Mouse (Mus musculus): ENCODE data around the gene Pcsk4.

Gene Pcsk4

DNA sequence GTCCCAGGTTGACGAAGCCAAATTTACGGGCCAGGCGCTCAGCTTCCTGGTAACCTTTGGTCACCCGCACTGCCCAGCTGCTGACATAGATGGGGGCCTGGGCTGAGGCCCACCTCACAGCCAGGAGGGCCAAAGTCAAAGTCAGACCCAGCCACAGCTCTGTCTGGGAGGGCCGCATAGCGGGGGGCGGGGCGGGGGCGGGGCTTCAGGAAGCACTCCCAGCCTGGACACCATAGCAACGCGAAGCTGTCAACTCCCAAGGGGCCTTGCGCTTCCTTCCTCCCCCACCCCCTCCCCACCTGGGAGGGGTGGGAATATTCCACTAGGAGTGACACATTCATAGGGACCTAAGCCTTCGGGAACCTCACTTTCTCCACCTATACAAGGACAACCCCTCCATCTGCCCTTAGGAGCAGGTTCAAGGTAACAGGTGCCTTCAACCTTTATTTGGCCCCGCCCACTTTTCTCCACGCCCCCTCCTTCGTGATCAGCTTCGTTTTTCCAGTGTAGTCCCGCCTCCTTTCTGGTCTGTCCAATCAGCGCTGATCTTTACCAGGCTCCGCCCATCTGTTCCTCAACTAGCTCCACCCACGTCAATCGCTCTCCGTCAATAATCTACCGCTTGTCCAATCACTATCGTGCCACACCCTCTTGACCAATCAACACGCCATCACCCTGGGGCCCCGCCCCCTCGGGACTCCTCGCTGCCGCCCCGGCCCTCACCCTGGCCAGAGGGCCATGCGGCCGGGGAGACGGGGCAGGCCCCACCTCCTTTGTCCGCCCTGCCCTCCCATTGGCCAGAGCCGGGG, at the start of gene Pcsk4, which contains the start of gene Reep6:
TSS of gene Pcsk4 (minus strand) at position 226 of the 809 bp plus-strand sequence.
TSS of gene Reep6 (plus strand) at position 681 of the 809 bp plus-strand sequence.
- DNase-seq (ENCODE audit: low read depth) = peak; percentile 98

DNA sequence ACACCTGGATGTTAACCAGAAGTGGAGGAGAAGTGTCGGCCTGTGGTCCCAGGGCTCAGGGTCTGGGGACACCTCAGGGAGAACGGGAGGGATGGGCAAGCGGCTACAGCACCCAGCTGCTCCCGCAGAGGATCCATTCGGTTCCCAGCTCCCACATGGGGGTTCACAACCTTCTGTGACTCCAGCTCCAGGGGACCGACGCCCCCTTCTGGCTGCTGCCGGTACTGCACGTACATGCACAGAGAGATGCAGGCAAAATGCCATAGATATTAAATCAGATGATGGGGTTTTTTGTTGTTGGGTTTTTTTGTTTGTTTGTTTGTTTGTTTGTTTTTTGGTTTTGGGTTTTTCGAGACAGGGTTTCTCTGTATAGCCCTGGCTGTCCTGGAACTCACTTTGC, 48.4 kb upstream of the Pcsk4 start:
- DNase-seq (ENCODE audit: low read depth) = no peak

DNA sequence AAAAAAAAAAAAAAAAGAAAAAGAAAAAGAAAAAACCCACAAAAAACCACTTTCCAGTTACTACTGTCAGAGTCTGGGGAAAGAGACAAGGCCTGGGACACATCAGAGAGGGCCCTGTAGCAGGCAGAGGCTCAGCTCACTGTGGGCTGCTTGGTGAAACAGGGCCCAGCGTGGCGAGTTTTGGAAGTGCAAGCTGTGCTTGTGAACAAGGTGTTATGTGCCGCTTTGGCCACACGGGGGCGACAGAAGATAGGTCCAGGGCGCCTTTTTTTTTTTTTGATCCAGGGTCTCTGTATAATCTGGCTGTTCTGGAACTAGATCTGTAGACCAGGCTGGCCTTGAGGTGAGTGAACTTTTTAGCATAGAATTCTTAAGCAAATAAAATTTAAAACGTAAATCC, 46.9 kb upstream of the Pcsk4 start:
- peak; percentile 93 for DNase-seq (ENCODE audit: low read depth)

DNA sequence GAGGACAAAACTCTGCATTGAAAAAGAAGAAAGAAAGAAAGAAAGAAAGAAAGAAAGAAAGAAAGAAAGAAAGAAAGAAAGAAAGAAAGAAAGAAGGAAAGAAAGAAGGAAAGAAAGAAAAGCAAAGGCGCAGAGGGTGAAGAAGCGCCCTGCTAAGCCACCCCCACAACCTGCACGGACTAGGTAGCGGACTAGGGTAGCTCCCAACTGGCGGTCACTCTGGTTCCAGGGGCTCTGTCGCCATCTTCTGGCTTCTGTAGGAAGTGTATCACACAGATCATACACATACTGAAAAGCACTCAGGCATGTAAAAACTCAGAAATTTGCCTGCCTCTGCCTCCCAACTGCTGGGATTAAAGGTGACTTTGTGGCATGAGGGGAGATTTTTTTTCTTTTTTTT, 44.8 kb upstream of the Pcsk4 start:
- peak; percentile 85 for DNase-seq (ENCODE audit: low read depth)

DNA sequence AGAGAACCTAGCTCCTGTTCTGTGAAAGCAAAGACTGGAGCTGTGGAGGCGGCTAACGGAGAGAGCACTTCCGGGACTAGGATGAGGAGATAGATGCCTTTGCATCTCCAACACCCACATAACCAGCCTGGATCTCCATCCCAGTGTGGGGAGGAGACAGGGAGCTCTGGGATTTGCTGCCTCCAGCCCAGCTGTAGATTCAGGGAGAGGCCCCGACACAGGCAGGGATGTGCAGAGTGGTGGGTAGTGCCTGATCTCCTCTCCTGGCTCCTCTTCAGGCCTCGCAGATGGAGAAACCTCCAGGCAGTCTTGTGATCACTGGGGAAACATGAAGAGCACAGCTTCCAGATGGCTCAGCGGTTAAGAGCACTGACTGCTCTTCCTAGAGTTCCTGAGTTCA, 43.4 kb upstream of the Pcsk4 start:
- no peak for DNase-seq (ENCODE audit: low read depth)

DNA sequence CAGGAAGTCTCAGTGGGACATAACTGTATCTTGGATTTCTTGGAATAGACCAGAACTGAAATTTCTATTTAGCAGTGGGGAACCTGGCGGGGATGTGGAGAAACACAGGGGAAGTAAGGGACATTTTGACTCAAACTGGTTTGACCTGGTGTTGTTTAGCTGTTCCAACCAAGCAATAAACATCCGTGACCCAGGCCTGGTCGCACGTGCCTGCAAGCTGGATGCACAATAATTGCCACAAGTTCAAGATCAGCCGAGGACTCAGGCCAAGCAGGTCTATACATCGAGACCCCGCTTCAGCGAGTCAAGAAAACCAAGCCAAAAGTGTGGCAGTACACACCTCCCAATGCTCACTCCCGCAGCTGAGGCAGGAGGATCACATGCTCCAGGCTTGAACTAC, 42.7 kb upstream of the Pcsk4 start:
- no peak for DNase-seq (ENCODE audit: low read depth)

DNA sequence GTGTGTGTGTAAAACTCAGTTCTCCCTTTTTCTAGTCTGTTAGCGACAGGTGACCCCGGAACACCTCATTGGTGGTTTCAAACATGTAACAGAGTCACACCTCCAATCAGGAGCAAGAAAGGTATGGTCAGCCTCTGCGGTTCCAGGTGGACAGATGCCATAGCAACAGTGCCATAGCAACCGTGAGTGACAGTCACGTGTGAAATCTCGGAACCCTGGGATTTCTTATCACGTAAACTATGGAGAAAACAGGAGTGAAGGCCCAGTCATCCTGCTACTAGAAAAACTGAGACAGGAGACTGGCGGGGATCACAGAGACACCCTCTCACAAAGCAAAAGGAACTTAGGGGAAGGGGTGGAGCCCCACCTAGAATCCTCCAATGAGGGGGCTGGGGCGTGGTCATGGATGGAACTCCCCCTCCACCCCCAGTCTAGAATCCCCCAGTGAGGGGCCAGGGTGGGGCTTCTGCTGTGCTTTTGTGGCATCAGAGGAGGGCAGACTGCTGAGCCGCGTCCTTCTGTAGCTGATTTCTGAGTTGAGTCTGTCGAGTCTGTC, 42.2 kb upstream of the Pcsk4 start:
- DNase-seq (ENCODE audit: low read depth) = peak; percentile 51

DNA sequence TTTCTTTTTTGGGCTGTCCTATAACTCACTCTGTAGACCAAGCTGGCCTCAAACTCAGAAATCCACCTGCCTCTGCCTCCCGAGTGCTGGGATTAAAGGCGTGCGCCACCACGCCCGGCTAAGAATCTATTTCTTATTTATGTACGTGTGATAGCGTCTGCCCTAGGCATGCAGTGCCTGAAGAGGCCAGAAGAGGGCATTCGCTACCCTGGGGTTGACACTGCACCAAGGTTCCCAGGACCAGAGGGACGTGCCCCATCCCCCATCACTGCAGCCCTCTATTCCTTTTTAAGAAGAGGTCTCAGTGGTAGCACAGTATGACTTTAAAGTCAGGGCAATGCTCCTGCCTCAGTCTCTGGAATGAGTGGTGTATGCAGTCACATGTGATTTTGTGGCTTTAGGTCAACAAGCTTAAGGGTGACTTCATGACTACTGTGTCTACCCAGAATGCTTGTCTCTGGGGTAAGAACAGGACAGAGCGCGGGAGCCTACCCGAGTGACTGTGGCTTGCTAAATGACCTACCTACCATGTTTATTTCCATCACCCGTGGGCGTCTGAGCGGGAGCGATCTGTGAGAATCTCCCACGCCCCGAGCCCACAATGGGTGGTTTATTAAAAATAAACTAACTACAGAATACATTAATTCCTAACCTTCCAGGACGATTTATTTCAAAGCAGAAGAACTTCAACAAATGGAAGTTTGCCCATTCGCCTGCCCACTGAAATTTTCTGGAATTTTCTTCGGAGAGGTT, 40.9 kb upstream of the Pcsk4 start:
- no peak for DNase-seq (ENCODE audit: low read depth)

DNA sequence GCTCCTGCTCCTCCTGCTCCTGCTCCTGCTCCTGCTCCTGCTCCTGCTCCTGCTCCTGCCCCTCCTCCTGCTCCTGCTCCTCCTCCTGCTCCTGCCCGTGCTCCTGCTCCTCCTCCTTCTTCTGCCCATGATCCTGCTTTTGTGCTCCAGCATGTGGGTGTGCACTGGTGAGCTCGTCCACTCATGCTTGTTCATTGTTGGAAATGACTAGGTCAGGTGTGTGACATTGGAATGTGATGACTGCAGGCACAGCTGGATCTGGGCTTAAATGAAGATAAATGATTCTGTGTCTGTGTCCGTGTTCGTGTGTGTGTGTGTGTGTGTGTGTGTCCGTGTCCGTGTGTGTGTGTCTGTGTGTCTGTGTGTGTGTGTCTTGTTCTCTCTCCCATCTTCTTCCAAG, 39.1 kb upstream of the Pcsk4 start:
- no peak for DNase-seq (ENCODE audit: low read depth)

DNA sequence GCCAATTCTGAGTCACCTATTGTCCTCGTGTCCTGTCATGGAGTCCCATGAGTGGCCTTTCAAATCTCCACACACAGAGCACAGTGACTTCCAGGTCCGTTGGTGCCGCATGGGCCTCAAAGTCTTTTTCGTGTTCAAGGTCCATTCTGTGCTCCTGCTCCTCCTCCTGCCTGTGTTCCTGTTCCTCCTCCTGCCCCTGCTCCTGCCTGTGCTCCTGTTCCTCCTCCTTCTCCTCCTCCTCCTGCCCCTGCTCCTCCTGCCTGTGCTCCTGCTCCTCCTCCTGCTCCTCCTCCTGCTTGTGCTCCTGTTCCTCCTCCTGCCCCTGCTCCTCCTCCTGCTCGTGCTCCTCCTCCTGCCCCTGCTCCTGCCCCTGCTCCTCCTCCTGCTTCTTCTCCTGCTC, 38.7 kb upstream of the Pcsk4 start:
- no peak for DNase-seq (ENCODE audit: low read depth)

DNA sequence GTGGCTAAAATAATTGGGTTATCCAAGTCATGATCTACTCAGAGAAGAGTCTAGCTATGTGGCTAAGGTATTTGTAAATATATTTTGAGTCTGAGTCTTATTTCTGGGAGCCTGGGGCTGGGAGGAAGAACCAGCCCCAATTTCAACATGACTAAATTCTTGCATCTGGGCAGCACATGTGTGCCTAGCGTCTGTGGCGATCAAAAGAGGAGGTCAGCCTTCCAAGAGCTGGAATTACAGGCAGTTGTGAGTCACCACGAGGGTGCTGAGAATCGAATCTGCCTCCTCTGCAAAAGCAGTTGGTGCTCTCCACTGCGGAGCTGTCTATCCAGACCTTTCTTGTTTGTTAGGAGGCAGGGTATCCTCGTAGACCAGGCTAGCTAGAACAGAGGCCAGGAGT, 36.4 kb upstream of the Pcsk4 start:
- DNase-seq (ENCODE audit: low read depth) = no peak

DNA sequence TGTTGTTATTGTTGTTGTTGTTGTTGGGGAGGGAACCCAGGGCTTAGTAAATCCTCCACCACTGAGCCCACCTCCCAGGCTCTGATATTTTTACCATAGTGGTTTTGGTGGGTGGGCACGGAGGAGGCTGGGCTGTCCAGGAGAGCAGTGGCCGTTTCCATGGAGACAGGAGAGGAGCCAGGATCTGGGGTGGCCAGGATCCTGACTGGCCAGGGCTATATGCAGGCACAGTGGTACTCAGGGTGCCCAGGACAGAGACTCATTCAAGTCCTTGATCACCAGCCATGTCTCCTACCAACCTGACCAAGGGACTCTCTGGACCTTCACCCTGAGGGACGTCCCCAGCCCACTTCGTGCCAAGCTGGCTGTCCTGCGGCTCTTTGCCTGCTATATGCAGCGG, 34.4 kb upstream of the Pcsk4 start:
- DNase-seq (ENCODE audit: low read depth) = no peak

DNA sequence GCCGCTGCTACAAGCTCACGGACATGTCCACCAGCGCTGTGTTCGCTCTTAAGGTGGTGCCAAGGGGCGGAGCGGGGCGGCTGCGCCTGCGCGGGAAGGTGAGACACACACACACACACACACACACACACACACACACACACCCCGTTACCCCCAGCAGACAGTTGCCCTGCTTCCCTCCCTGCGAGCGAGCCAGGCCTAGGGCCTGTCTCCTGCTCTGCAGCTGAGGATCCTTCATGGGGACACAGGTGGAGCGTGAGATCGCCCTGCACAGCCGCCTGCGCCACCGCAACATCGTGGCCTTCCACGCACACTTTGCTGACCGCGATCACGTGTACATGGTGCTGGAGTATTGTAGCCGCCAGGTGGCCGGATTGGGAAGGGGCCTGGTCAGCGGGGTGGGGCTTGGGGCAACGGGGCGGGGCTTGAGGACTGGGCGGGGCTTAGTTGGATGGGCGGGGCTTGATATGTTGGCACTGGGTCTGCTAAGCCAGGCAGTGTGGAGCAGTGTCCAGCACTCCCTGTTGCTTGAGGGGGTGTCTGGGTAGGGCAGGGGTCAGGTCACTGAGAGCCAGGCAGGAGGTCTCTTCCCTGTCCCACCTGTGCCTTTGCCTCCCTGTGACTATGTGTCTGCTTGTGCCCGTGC, 28.8 kb upstream of the Pcsk4 start:
- no peak for DNase-seq (ENCODE audit: low read depth)

DNA sequence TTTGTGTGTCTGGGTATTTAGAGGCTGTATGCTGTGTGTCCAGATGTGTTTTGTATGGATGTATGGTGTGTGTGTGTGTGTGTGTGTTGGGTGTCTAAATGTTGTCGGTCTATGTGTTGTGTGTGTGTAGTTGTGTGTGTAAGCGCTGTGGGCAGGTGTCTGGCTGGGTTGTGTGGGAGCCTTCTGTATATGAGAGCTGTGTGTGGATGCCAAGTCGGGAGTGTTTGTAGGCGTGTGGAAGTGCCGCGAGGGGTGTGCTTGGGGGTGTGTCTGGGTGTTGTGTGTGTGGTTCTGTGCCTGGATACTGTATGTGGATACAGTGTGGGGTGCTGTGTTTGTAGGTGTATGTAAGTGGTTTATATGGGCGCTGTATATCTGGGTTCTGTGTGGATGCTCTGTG, 28.0 kb upstream of the Pcsk4 start:
- no peak for DNase-seq (ENCODE audit: low read depth)

DNA sequence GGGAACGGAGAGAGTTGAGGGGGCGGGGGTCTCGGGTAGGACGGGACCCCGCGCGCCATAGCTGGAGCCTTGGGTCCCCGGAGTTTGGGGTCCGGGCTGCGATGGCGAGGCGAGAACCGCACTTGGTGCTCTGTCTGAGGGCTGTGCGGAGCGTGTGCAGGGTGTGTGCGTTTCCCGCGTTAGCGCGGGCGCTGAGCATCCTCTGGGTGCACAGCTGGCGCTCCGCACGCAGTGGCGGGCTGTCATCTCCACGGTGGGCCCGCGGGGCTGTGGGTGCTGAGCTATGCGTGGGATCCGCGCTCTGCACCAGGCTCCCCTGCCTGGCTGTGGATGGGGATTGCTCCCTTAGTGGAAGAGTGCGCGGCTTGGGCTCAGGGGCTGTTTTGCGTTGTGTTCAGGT, 27.4 kb upstream of the Pcsk4 start:
- DNase-seq (ENCODE audit: low read depth) = no peak

DNA sequence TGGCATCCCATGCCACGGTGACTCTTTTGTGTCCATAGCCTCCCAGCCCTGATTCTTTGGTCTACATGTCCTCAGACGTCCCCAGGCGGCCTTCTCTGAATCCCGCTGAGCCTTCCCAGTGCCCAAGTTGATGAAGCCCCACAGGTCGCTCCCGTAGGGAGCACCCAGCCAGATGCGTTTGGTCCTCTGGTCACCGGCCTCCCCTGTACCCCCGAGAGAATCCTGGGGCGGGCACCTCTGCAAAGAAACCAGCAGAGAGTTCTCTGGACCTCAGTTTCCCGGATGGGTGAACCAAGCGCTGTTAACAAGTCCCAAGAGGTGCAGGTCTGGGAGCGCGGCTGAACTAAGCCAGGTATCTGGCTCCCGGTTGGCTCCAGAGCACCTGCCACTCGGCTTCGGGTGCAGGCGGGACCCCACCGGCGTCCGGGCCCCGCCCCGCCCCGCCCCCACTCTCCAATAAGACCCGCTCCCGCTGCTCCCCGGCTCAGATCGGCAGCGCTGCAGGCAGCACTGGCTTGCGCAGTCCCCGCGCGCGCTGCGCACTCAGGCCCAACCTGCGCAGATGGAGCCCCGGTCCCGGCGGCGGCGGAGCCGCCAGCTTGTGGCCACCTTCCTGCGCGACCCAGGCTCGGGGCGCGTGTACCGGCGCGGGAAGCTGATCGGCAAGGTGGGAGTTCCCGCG, 26.8 kb upstream of the Pcsk4 start, which contains the start of gene Plk5:
TSS of gene Plk5 (plus strand) at position 459 of the 682 bp plus-strand sequence.
- no peak for DNase-seq (ENCODE audit: low read depth)

DNA sequence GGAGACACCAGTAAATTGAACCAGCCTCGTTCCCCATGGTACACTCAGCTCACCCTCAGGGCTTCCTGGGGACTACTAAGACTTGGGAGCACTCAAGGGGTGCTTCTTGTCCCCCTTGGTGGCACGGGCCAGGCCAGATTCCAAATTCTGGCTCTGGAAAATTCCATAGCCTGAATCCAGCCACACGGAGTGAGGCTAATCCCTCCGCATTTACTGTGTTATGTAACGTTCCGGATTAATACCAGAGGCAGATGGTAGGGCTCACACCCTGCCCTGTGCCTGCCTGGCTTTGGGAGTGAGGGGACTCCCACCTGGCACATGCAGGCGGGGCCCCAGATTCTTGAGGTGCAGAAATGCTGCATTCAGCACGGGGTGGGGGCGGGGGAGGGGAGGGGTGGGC, 26.1 kb upstream of the Pcsk4 start:
- DNase-seq (ENCODE audit: low read depth) = no peak

DNA sequence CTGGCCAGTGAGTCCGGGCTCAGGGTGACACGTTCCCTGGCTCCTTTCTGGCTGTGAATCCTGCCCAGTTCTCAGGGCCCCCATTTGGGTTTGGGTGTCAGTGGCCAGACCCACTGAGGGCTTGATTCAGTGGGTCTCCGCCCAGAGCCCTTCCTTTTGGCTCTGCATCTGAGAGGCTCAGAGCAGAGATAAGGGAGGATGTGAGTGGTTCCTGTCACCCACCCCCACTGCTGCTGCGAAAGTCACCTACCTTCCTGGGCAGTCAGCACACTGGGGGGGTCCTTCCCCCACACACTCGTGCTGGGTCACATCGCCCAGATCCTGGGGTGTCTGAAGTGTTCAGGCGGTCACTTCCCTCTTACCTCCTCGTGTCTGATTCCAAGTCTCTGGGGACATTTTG, 23.4 kb upstream of the Pcsk4 start:
- DNase-seq (ENCODE audit: low read depth) = no peak

DNA sequence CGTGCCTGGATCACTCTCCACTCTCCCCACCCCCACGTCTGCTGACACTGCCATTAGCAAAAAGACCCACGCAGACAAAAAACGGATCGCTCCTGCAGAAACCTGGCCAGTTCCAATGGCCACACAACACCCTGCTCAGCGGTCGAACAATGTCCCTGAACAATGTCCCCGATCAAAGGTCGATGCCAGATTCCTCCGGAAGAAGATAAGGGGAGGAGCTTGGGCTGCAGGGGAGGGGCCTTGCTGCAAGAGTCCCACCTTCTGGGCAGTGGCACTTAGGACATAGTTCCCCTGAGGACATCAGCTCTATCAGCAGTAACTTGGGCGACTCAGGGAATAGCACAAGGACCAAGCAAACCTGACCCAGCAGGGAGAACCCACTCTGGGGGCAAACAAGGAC, 22.6 kb upstream of the Pcsk4 start:
- DNase-seq (ENCODE audit: low read depth) = no peak

DNA sequence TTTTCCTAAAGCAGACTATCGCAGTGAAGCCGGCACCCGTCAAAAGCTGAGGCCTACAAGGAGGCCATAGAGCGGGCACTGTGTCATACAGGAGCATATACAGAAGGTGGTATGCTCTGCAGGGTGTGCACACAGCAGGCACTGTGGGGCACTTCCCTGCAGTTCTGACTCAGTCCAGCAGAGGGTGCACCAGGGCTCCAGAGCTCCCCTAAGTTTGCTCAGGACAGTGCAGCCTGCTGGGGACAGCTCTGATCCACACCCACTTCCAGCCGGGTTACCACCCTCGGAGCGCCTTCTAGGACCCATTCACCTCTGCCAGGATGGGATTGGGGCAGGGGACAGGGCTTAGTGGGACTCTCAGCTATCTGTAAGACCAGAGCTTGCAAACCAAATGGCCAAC, 21.0 kb upstream of the Pcsk4 start:
- peak; percentile 88 for DNase-seq (ENCODE audit: low read depth)

DNA sequence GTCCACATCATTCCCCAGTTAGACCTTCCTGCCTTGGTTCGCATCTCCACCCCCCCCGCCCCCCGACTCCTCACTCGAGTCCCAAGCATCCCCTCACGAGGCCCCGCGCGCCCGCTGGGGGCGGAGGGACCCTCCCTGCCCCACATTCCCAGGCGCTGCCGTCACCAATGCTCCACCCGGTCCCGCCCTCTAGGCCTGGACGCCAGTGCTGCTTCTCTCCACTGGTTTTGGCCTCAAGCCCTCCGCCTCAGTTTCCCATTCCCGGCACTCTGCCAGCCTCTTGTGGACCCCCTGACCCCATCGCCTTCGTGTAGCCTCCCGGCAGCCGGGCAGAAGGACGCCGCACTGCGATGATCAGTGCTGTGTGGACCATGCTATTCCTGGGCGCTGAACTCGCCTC, 19.7 kb upstream of the Pcsk4 start:
- no peak for DNase-seq (ENCODE audit: low read depth)

DNA sequence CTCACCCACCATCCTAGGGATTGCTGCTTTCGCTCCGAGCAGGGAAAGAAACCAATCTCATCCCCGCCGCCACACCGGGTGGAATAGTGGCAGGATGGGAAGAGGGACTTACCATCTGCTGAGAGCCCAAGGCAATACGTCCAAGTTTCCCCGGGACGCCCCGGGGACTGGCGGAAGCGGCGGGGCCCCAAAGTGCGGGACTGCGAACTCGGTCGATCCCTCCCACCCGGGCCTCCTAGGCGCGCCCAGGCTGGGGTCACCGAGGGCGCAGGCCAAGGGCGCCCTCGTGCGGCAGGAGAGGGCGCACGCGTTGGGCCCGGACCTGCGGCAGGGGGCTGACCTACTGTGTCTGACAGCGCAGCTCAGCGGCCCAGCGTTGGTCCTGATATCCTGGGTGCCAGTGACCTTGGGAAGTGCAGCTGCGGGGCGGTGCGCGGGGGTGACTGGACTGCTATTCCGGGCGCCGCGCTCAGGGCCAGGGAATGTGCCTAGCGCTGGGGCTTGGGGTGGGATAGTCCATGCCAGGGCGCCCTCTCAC, 19.0 kb upstream of the Pcsk4 start, which contains the start of gene Adamtsl5:
TSS of gene Adamtsl5 (minus strand) at position 169 of the 538 bp plus-strand sequence.
- peak; percentile 59 for DNase-seq (ENCODE audit: low read depth)
